Mouse (Mus musculus) CD4-positive naive resting alpha-beta T cell, adult 76 days (primary cell): ENCODE results near the gene Zscan29. TPM values are rescaled to one million over a fixed set of nuclear protein-coding genes. Genes with fewer than 3 reads are reported as not detected.

Experiments used
- total RNA-seq: library from RNA; stranded (reverse); gene quantifications from one replicate; pipeline ENCODE4 v1.2.4, GENCODE M21; 2023

The Zscan29 gene
- 24.7 TPM for total RNA-seq

DNA sequence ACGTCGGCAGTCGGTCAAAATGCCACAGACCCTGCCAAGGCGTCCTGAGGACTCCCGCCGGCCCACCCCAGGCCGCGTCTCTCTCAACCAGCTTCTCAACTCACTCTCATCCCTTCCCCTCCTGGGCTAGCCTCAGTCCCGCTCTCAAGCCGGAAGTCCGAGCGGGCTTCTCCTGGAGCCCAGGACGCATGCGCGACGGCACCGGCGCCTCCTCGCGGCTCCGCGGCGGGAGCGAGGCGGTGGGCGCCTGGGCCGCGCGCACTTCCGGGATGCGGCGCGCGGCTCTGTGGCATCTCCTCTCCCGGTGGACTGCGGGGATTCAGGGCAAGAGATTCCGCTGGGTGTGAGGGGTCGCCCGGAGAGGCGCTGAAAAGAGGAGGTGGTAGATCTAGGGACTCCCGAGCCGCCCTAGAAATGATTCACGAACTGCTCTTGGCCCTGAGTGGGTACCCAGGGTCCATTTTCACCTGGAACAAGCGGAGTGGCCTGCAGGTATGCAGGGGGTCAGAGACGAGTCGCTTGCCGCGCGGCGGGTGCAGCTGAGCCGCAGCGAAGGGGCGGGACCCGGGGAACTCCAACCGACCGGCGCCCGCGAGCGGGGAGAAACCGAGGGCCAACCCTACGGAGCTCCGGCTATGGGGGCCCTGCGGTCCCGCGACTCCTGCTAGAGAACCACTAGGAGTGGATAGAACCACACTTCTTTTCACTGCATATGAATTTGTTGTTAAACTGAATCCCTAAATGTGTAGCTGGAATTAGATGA is at the start of gene Zscan29:
Zscan29 (minus strand) TSS at position 146 of the 763 bp plus-strand sequence.

DNA sequence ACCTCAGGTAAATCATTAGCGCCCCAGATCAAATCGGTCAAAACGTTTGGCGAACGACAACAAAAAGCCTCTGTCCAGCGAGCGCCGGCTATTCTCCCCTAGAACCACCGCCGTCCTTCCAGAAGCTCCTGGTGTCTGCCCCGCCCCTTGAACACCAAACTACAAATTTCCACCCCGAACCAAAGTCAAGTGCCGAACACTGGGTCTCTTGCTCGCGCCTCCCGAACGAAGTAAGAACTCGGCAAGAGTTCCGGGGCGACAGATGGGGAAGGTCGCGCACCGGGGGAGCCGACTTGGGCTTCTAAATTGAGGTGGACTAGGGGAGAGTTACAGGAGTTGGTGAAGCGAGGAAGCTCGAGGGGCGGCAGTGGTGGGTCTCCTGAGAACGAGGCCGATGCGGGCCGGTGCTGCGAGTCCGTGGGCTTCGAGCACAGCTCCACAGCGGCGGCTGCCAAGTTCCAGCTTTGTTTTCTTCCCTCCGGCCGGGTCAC is 399 bp downstream of the Zscan29 start, which contains the start of gene Tubgcp4:
Tubgcp4 (plus strand) TSS at position 174 of the 491 bp plus-strand sequence.

DNA sequence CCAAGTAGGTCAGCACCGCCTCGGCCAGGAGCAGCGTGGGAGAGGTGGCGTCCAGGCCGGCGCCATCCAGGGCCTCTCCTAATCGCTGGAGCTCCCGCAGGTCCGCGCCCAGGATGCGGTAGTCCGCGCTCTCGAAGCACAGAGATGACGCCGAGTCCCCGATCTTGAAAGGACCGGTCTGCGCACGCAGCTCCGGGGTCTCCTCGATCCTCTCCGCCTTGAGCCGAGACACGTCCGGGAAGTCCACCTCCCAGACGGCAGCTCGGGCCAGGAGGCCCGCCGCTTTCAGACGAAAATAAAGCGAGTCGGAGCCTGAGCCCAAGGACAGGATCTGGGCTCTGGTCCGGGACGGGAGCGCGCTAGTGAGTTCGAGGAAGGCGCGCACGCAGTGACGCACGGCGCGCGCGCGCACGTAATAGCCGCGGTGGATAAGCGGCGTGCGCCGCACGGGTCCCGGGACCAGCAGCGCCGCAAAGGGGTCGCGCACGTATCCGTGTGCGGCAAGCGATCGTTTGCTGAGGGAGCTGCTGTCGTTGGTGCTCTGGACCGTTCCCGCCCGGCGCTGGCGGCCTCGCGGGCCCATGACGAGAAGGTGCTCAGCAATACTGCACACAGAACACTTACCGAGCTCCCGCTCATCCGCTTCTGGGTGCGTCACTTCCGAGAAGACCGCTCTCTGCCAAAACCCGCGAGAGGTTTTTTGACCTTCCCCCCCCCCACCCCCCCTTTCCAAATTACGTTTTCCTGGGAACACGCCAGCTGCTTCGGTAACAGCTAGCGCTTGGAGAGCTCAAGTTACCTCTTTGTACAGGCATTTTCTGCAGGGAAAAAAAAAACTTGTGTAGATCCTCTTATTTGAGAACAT is 30.7 kb downstream of the Zscan29 start, which contains the start of the genes Adal and Lcmt2:
Adal (plus strand) TSS at position 411 of the 865 bp plus-strand sequence.
Lcmt2 (minus strand) TSS at position 636 of the 865 bp plus-strand sequence.

DNA sequence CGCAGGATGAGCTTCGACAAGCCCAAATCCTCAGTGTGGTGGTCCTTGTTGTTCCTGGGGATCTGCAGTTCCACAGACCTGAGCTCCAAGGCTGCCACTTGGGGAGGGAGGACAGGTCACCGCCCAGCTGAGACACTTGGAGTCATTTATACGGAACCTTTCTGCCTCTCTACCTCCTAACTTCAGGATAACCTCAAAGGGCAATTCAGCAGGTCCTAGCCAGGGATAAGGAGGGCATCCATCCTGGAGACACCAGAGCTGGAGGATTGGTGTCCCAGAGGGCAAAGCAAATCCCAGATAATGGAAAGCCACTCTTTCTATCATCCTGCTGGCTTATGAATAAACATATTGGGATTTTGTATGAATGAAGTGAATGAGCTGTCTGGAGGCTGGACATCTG is 61.2 kb downstream of the Zscan29 start, which contains the start of gene Tgm7:
Tgm7 (minus strand) TSS at position 101 of the 400 bp plus-strand sequence.

Other genes with a start within 250 kb of the Zscan29 start
- 75.4 TPM for gene Ubr1, start 200.4 kb downstream of the Zscan29 start, total RNA-seq
- 29.9 TPM for gene Tmem62, start 194.1 kb downstream of the Zscan29 start, total RNA-seq
- gene Ccndbp1, start 162.7 kb downstream of the Zscan29 start, total RNA-seq = 85.0 TPM
- gene Epb42, start 134.1 kb downstream of the Zscan29 start, total RNA-seq = 2.8 TPM
- gene Tgm5, start 85.3 kb downstream of the Zscan29 start, total RNA-seq = not detected
- not detected for gene Tgm7, start 61.3 kb downstream of the Zscan29 start, total RNA-seq
- 13.9 TPM for gene Adal, start 30.7 kb downstream of the Zscan29 start, total RNA-seq
- gene Lcmt2, start 30.5 kb downstream of the Zscan29 start, total RNA-seq = 8.6 TPM
- gene Tubgcp4, start 471 bp downstream of the Zscan29 start, total RNA-seq = 68.5 TPM
- 73.1 TPM for gene Trp53bp1, start 100.3 kb upstream of the Zscan29 start, total RNA-seq
- 0.09 TPM for gene Map1a, start 118.5 kb upstream of the Zscan29 start, total RNA-seq
- gene Ppip5k1, start 184.3 kb upstream of the Zscan29 start, total RNA-seq = 16.9 TPM
- gene Ckmt1, start 186.6 kb upstream of the Zscan29 start, total RNA-seq = not detected
- 1.1 TPM for gene Strc, start 216.0 kb upstream of the Zscan29 start, total RNA-seq
- gene Pdia3, start 242.7 kb upstream of the Zscan29 start, total RNA-seq = 153 TPM
- 3.3 TPM for gene Catsper2, start 242.7 kb upstream of the Zscan29 start, total RNA-seq